Mouse (Mus musculus): ENCODE results near the gene Chit1. TPM values are rescaled to one million over a fixed set of nuclear protein-coding genes. Genes with fewer than 3 reads are reported as not detected.

Chit1 gene
- polyA plus RNA-seq, 1 experiment from 2014 or later = 0.58 TPM

DNA sequence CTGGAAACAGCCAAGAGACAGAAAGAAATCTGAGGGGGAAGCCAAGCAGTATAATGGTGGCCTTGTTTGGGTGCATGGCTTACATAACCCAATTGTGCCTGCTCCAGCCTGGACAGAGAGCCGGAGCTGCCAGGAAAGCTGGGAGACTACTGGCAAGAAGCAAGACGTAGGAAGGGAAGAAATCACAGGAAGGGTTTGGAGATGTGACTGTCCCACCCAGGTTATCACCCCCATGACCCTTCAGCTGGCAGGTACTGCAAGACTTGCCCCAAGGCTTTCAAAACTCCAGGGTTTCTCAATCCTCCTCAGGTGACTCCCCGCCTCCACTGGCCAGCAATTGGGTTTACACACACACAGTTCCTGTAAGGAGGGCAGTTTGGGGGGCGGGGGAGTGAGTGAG lies 71.0 kb downstream of the Chit1 start, which contains the start of gene Chil1:
TSS of gene Chil1 (plus strand) at position 152 of the 400 bp plus-strand sequence.
- 69% methylated on average over 4 of the region's 4 CpGs for WGBS
- DNase-seq (ENCODE audit: low spot score) (no peak), ATAC-seq (replicated peaks; ENCODE audit: low FRiP score, low read depth) (no peak)
- H3K27ac ChIP-seq = no peak within 1 kb of the TSS
- no peaks in the 10 kb centered on the region for H3K9me3 ChIP-seq (replicated peaks; ENCODE audit: low read length)
- no peak for TF ChIP-seq CTCF (IDR thresholded peaks at IDR 0.05; ENCODE audit: low read depth)
- no peaks in the 10 kb centered on the region for H3K27me3 ChIP-seq (ENCODE audit: insufficient read depth, low read length)
- H3K4me2 ChIP-seq (ENCODE audit: low read length) = no peak within 1 kb of the TSS
- no peaks in the 10 kb centered on the region for H3K4me1 ChIP-seq (replicated peaks; ENCODE audit: insufficient read depth, low read length)
- H3K36me3 ChIP-seq (ENCODE audit: insufficient read depth, low read length) = no peaks in the 10 kb centered on the region
- H3K9ac ChIP-seq (ENCODE audit: low read depth, low read length) = no peak within 1 kb of the TSS
- H3K4me3 ChIP-seq (replicated peaks; ENCODE audit: low read depth, low read length) = no peak within 1 kb of the TSS

DNA sequence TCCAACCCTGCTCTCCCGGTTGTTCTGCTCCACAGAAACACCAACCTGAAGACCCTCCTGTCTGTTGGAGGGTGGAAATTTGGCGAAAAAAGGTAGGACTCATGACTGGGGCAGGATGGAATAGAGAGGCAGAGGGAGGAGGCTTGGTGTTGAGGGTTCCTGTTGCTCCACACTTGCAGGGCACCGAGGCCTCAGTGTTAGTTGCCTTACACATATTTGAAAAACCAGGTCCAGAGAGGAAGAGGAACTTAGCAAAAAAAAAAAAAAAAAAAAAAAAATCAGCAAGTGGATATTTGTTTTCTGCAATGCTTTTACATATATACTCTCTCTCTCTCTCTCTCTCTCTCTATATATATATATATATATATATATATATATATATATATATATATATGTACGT lies 73.0 kb downstream of the Chit1 start:
- ATAC-seq (replicated peaks; ENCODE audit: low FRiP score, low read depth) = no peak
- 92% methylated on average over 4 of the region's 4 CpGs for WGBS

DNA sequence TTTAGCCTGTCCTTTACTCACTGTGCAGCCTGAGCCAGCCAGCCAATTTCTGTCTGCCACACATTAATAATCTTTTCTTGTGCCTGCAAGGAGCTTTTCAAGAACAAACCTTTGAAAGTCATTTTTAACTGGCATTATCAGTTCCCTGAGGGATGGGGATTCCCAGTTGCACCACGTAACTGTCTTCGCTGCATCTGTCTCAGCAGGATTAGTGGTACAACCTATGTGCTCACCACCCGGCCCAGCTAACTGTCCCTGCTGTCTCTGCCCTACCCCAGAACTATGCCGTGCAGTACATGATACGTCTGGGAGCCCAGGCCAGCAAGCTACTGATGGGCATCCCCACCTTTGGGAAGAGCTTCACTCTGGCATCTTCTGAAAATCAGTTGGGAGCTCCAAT lies 77.2 kb downstream of the Chit1 start:
- Histone ChIP-seq H3K9me3 (replicated peaks; ENCODE audit: low read length) (no peaks in the 10 kb centered on the region), H3K27me3 (ENCODE audit: insufficient read depth, low read length) (no peaks in the 10 kb centered on the region), H3K4me2 (ENCODE audit: low read length) (no peak overlapping the region), H3K9ac (ENCODE audit: low read depth, low read length) (no peak overlapping the region), H3K36me3 (ENCODE audit: insufficient read depth, low read length) (no peaks in the 10 kb centered on the region), H3K4me3 (replicated peaks; ENCODE audit: low read depth, low read length) (no peak overlapping the region), H3K4me1 (replicated peaks; ENCODE audit: insufficient read depth, low read length) (no peaks in the 10 kb centered on the region), H3K27ac (no peak overlapping the region)
- WGBS = 96% methylated on average over 5 of the region's 5 CpGs
- ATAC-seq (replicated peaks; ENCODE audit: low FRiP score, low read depth) (no peak), DNase-seq (ENCODE audit: low spot score) (no peak)
- no peak for TF ChIP-seq CTCF (IDR thresholded peaks at IDR 0.05; ENCODE audit: low read depth)

More for the DNA sequence above, 73.0 kb downstream of the Chit1 start:
- H3K27ac ChIP-seq = no peak overlapping the region
- no peak for TF ChIP-seq CTCF (IDR thresholded peaks at IDR 0.05; ENCODE audit: low read depth)
- no peaks in the 10 kb centered on the region for H3K36me3 ChIP-seq (ENCODE audit: insufficient read depth, low read length)
- no peaks in the 10 kb centered on the region for H3K4me1 ChIP-seq (replicated peaks; ENCODE audit: insufficient read depth, low read length)
- H3K4me2 ChIP-seq (ENCODE audit: low read length) = no peak overlapping the region
- no peak overlapping the region for H3K4me3 ChIP-seq (replicated peaks; ENCODE audit: low read depth, low read length)
- H3K9ac ChIP-seq (ENCODE audit: low read depth, low read length) = no peak overlapping the region
- H3K9me3 ChIP-seq (replicated peaks; ENCODE audit: low read length) = no peaks in the 10 kb centered on the region
- H3K27me3 ChIP-seq (ENCODE audit: insufficient read depth, low read length) = no peaks in the 10 kb centered on the region
- no peak for DNase-seq (ENCODE audit: low spot score)

DNA sequence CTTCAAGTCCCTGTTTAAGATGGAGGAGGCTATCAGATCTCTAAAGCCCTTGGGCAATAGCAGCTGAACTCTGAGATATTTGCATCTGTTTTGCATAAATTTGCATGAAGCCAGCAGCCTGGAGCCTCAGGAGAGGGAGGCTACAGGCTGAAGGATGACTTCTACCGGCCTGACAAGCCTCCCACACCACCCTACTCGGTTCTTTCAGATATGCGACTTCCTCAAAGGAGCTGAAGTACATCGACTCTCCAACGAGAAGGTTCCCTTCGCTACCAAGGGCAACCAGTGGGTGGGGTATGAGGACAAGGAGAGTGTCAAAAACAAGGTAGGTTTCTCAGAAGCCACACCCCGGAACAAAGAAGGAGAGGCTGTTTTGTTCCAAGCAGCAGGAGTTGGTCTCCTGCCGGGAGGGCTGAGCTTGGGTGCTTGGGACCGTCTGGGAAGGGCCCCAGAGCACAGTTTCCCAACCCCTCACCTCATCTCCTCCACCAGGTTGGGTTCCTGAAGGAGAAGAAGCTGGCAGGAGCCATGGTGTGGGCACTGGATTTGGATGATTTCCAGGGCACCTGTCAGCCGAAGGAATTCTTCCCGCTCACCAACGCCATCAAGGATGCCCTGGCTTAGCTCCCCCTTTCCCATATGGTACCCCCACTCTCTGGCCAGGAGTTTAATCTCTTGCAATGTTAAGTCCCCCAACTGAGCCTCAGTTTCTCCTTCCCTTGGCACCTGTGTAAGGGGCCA lies 78.1 kb downstream of the Chit1 start:
- H3K4me1 ChIP-seq (replicated peaks; ENCODE audit: insufficient read depth, low read length) = no peaks in the 10 kb centered on the region
- DNase-seq (ENCODE audit: low spot score) (no peak), ATAC-seq (replicated peaks; ENCODE audit: low FRiP score, low read depth) (no peak)
- H3K9me3 ChIP-seq (replicated peaks; ENCODE audit: low read length) = no peaks in the 10 kb centered on the region
- H3K36me3 ChIP-seq (ENCODE audit: insufficient read depth, low read length) = no peaks in the 10 kb centered on the region
- no peak overlapping the region for H3K27ac ChIP-seq
- H3K4me2 ChIP-seq (ENCODE audit: low read length) = no peak overlapping the region
- H3K4me3 ChIP-seq (replicated peaks; ENCODE audit: low read depth, low read length) = no peak overlapping the region
- peak; percentile 48; the same call in 1 of the 2 replicates for TF ChIP-seq CTCF (IDR thresholded peaks at IDR 0.05; ENCODE audit: low read depth)
- no peak overlapping the region for H3K9ac ChIP-seq (ENCODE audit: low read depth, low read length)
- WGBS = 26% methylated on average over 12 of the region's 12 CpGs
- no peaks in the 10 kb centered on the region for H3K27me3 ChIP-seq (ENCODE audit: insufficient read depth, low read length)

DNA sequence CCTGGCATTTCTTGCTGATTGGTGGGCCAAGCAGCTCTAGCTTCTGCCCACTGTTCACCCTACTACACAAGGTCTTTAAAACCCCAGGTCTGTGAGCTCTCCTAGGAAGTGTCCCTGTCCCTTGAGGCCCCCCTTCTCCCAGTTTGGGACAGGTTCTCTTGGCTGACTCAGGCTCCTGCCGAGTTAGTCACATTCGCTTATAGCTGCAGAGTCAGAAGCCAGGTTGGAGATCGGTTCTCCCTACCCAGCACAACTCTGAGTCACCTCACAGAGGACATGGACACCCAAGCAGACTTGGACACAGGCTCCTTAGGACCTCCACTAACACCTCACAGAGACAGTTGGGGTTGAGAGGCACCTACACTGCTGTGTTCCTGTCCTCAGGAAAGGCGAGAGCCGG lies 80.2 kb downstream of the Chit1 start:
- Histone ChIP-seq H3K9me3 (replicated peaks; ENCODE audit: low read length) (no peaks in the 10 kb centered on the region), H3K4me3 (replicated peaks; ENCODE audit: low read depth, low read length) (no peak overlapping the region), H3K27ac (no peak overlapping the region), H3K27me3 (ENCODE audit: insufficient read depth, low read length) (no peaks in the 10 kb centered on the region), H3K36me3 (ENCODE audit: insufficient read depth, low read length) (no peaks in the 10 kb centered on the region), H3K4me2 (ENCODE audit: low read length) (no peak overlapping the region), H3K4me1 (replicated peaks; ENCODE audit: insufficient read depth, low read length) (peaks cover 8% of the 10 kb centered on the region; the same call in 1 of the 2 replicates), H3K9ac (ENCODE audit: low read depth, low read length) (no peak overlapping the region)
- TF ChIP-seq CTCF (IDR thresholded peaks at IDR 0.05; ENCODE audit: low read depth) = no peak
- WGBS = 75% methylated on average over 5 of the region's 5 CpGs
- ATAC-seq (replicated peaks; ENCODE audit: low FRiP score, low read depth) = no peak
- no peak for DNase-seq (ENCODE audit: low spot score)

DNA sequence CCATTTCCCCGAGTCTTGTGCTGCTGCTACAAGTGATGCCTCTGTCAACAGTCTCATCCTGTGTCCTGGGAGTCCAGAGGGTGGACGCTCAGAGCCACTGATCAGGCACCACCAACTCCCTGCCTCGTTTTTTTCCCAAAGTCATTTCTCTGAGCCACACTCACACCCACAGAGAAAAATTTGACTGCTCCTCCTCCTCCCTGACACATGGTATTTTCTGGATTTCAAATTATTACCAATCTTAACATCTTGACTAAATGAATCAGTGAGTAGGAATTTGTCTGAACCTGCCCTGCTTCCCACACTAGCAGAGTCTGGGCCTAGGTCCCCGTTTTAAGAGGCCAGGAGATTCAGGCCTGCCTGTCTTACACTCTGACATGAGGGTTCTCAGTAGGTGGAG lies 81.0 kb downstream of the Chit1 start:
- H3K9ac ChIP-seq (ENCODE audit: low read depth, low read length) = no peak overlapping the region
- no peaks in the 10 kb centered on the region for H3K36me3 ChIP-seq (ENCODE audit: insufficient read depth, low read length)
- DNase-seq (ENCODE audit: low spot score) (no peak), ATAC-seq (replicated peaks; ENCODE audit: low FRiP score, low read depth) (no peak)
- peaks cover 10% of the 10 kb centered on the region; the same call in 1 of the 2 replicates for H3K4me1 ChIP-seq (replicated peaks; ENCODE audit: insufficient read depth, low read length)
- WGBS = 41% methylated on average over 4 of the region's 4 CpGs
- H3K4me2 ChIP-seq (ENCODE audit: low read length) = no peak overlapping the region
- no peak overlapping the region for H3K27ac ChIP-seq
- no peak overlapping the region for H3K4me3 ChIP-seq (replicated peaks; ENCODE audit: low read depth, low read length)
- H3K27me3 ChIP-seq (ENCODE audit: insufficient read depth, low read length) = no peaks in the 10 kb centered on the region
- no peak for TF ChIP-seq CTCF (IDR thresholded peaks at IDR 0.05; ENCODE audit: low read depth)
- no peaks in the 10 kb centered on the region for H3K9me3 ChIP-seq (replicated peaks; ENCODE audit: low read length)

All from kidney, postnatal 0 days (tissue).